Mouse (Mus musculus) effector memory CD4-positive, alpha-beta T cell, adult 7 months (primary cell): ENCODE measurements around the gene Hoxd12. TPM values are rescaled to one million over a fixed set of nuclear protein-coding genes. Genes with fewer than 3 reads are reported as not detected.

Experiments
- polyA plus RNA-seq: library from polyadenylated mRNA; unstranded; fragments of 100-300 nt; shearing (Covaris generic); gene quantifications from one replicate; pipeline ENCODE4 v1.2.1, GENCODE M21; 2017

Hoxd12 gene
- polyA plus RNA-seq = not detected

GRCm38 (mm10) chr2:74674881-74675665, at the start of gene Hoxd12:
TSS of gene Hoxd12 (plus strand) at chr2:74675013.

GRCm38 (mm10) chr2:74659507-74660005, 15.3 kb upstream of the Hoxd12 start, which contains the start of gene Evx2:
TSS of gene Evx2 (minus strand) at chr2:74659557.

GRCm38 (mm10) chr2:74667842-74668357, 6.9 kb upstream of the Hoxd12 start, which contains the start of gene Hoxd13:
TSS of gene Hoxd13 (plus strand) at chr2:74668310.

GRCm38 (mm10) chr2:74678891-74679595, 4.2 kb downstream of the Hoxd12 start, which contains the start of gene Hoxd11:
TSS of gene Hoxd11 (plus strand) at chr2:74679557.

GRCm38 (mm10) chr2:74691022-74691951, 16.5 kb downstream of the Hoxd12 start, which contains the start of gene Hoxd10:
TSS of gene Hoxd10 (plus strand) at chr2:74691924.

GRCm38 (mm10) chr2:74697567-74698121, 22.8 kb downstream of the Hoxd12 start, which contains the start of gene Hoxd9:
TSS of gene Hoxd9 (plus strand) at chr2:74697727.

GRCm38 (mm10) chr2:74704393-74704998, 29.7 kb downstream of the Hoxd12 start, which contains the start of gene Hoxd8:
TSS of gene Hoxd8 (plus strand) at chr2:74704615.

GRCm38 (mm10) chr2:74711721-74712621, 37.2 kb downstream of the Hoxd12 start, which contains the start of the genes Hoxd3 and Hoxd4:
TSS of gene Hoxd3 (plus strand) at chr2:74711927.
TSS of gene Hoxd4 (plus strand) at chr2:74711929.

GRCm38 (mm10) chr2:74726551-74726950, 51.7 kb downstream of the Hoxd12 start, which contains the start of gene Gm28230:
TSS of gene Gm28230 (plus strand) at chr2:74726728.

Other genes with a start within 250 kb of the Hoxd12 start
- gene Lnpk, start 95.6 kb upstream of the Hoxd12 start, polyA plus RNA-seq = 24.1 TPM
- gene Evx2, start 15.5 kb upstream of the Hoxd12 start, polyA plus RNA-seq = not detected
- not detected for gene Hoxd13, start 6.7 kb upstream of the Hoxd12 start, polyA plus RNA-seq
- not detected for gene Hoxd11, start 4.5 kb downstream of the Hoxd12 start, polyA plus RNA-seq
- not detected for gene Hoxd10, start 16.9 kb downstream of the Hoxd12 start, polyA plus RNA-seq
- gene Hoxd9, start 22.7 kb downstream of the Hoxd12 start, polyA plus RNA-seq = not detected
- 0.22 TPM for gene Hoxd8, start 29.6 kb downstream of the Hoxd12 start, polyA plus RNA-seq
- not detected for gene Hoxd3, start 36.9 kb downstream of the Hoxd12 start, polyA plus RNA-seq
- 0.27 TPM for gene Hoxd4, start 36.9 kb downstream of the Hoxd12 start, polyA plus RNA-seq
- gene Gm28230, start 51.7 kb downstream of the Hoxd12 start, polyA plus RNA-seq = not detected
- 0.34 TPM for gene Hoxd1, start 88.0 kb downstream of the Hoxd12 start, polyA plus RNA-seq
- gene Mtx2, start 150.8 kb downstream of the Hoxd12 start, polyA plus RNA-seq = 29.4 TPM